Mouse (Mus musculus) neural tube, embryonic 11.5 days (tissue): ENCODE results near the gene Adcy6. TPM values are rescaled to one million over a fixed set of nuclear protein-coding genes. Genes with fewer than 3 reads are reported as not detected.

Source experiments
- ATAC-seq: fragments of 200-750 bp; cut with Nextera tagmentation; 2 replicates; pipeline ENCODE4 v1.8.0; 2017; ENCODE audit warnings: moderate number of reproducible peaks, mild to moderate bottlenecking, moderate TSS enrichment, moderate library complexity; ENCODE audit not compliant: insufficient read depth, low FRiP score, low TSS enrichment
- DNase-seq: peaks from one replicate; pipeline ENCODE4 v3.0.0-alpha.2; 2015; ENCODE audit warnings: low spot score
- H3K27ac ChIP-seq: fragments of 300-500 bp; sonication (generic); 2 replicates; pipeline ENCODE4 v1.5.1; 2014; ENCODE audit warnings: low read depth, mild to moderate bottlenecking, low read length
- H3K27me3 ChIP-seq: fragments of 300-500 bp; sonication (generic); 2 replicates; pipeline ENCODE4 v1.6.1; 2014; ENCODE audit warnings: mild to moderate bottlenecking, low read length, mixed read lengths; ENCODE audit not compliant: control insufficient read depth, insufficient read depth
- H3K36me3 ChIP-seq: fragments of 300-500 bp; sonication (generic); 2 replicates; pipeline ENCODE4 v1.6.1; 2014; ENCODE audit warnings: mild to moderate bottlenecking, low read length, moderate library complexity, mixed read lengths; ENCODE audit not compliant: control insufficient read depth, insufficient read depth
- H3K4me1 ChIP-seq: fragments of 300-500 bp; sonication (generic); 2 replicates; pipeline ENCODE4 v1.6.1; 2014; ENCODE audit warnings: low read length, mixed read lengths; ENCODE audit not compliant: control insufficient read depth, insufficient read depth
- H3K4me2 ChIP-seq: fragments of 300-500 bp; sonication (generic); 2 replicates; pipeline ENCODE4 v1.6.1; 2014; ENCODE audit warnings: low read depth, mild to moderate bottlenecking, moderate library complexity
- H3K4me3 ChIP-seq: fragments of 300-500 bp; sonication (generic); 2 replicates; pipeline ENCODE4 v1.5.1; 2014; ENCODE audit warnings: low read depth, low read length
- H3K9ac ChIP-seq: fragments of 300-500 bp; sonication (generic); 2 replicates; pipeline ENCODE4 v1.6.1; 2014; ENCODE audit warnings: mild to moderate bottlenecking, low read length
- H3K9me3 ChIP-seq: fragments of 300-500 bp; sonication (generic); 2 replicates; pipeline ENCODE4 v1.6.1; 2016; ENCODE audit warnings: low read length; ENCODE audit not compliant: control insufficient read depth
- WGBS: fragments of 180-500 bp; shearing (Covaris S2); extraction: QIAGEN DNeasy Blood & Tissue Kit; methylation state at CpG from one replicate; pipeline ENCODE4 v1.1.7; 2014; 5-methylcytosine and 5-hydroxymethylcytosine counted together
- polyA plus RNA-seq: library from polyadenylated mRNA; unstranded; fragments of >200 nt; fragmentation: Nextera tagmentation; extraction: Ambion mirVana; gene quantifications from 2 replicates; pipeline ENCODE4 v1.2.1, GENCODE M21; 2014

Gene Adcy6
- polyA plus RNA-seq, 1 experiment from 2014 or later: 12.7 TPM

DNA sequence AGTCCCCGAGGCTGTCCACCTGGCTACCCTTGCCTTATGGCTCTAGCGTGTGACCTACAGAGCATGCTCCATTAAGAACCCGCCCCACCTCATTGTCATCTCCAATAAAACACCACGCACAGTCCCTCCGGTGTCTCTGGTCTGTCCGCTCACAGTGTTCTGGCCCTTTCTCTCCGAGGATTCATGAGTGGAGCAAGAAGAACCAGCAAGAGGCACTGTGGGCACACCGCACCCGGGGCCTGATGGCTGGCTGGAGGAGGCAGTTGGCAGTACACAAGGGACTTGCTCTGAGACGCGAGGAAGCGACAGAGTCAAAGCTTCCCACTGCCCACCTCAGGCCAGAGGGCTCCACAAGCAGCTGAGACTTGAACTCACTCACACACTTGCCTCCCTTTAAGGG lies 34.5 kb upstream of the Adcy6 start:
- H3K27ac ChIP-seq: no peak overlapping the region
- DNase-seq: no peak
- H3K4me1 ChIP-seq: no peaks in the 10 kb centered on the region
- no peaks in the 10 kb centered on the region for H3K9me3 ChIP-seq
- ATAC-seq: no peak
- no peak overlapping the region for H3K4me2 ChIP-seq
- H3K4me3 ChIP-seq: no peak overlapping the region
- H3K9ac ChIP-seq: no peak overlapping the region
- no peaks in the 10 kb centered on the region for H3K27me3 ChIP-seq
- 88% methylated on average over 12 of the region's 12 CpGs for WGBS
- peaks cover 37% of the 10 kb centered on the region for H3K36me3 ChIP-seq

- Histone ChIP-seq H3K9me3 (no peaks in the 10 kb centered on the region), H3K36me3 (peaks cover 8% of the 10 kb centered on the region), H3K4me2 (no peak overlapping the region), H3K27me3 (peaks cover 8% of the 10 kb centered on the region), H3K4me3 (no peak overlapping the region), H3K4me1 (peaks cover 14% of the 10 kb centered on the region), H3K9ac (no peak overlapping the region), H3K27ac (no peak overlapping the region)
- 20% methylated on average over 8 of the region's 8 CpGs for WGBS
- DNase-seq: no peak
- ATAC-seq: no peak
Measured at GRCm38 (mm10) chr15:98640157-98640556, 30.3 kb upstream of the Adcy6 start.

- Histone ChIP-seq H3K4me2 (peak overlapping the region; percentile 2; the same call in 1 of the 2 replicates), H3K36me3 (peaks cover 4% of the 10 kb centered on the region; the same call in 1 of the 2 replicates), H3K9ac (no peak overlapping the region), H3K4me1 (peaks cover 30% of the 10 kb centered on the region), H3K27me3 (peaks cover 23% of the 10 kb centered on the region), H3K27ac (no peak overlapping the region), H3K9me3 (no peaks in the 10 kb centered on the region), H3K4me3 (no peak overlapping the region)
- no peak for ATAC-seq
- WGBS: 30% methylated on average over 3 of the region's 3 CpGs
- no peak for DNase-seq
Measured at GRCm38 (mm10) chr15:98637155-98637554, 27.3 kb upstream of the Adcy6 start.

- peak overlapping the region; percentile 82; the same call in 1 of the 2 replicates for H3K4me3 ChIP-seq
- ATAC-seq (no peak), DNase-seq (no peak)
- H3K9ac ChIP-seq: peak overlapping the region; percentile 94; the same call in 1 of the 2 replicates
- H3K4me1 ChIP-seq: peaks cover 34% of the 10 kb centered on the region
- 44% methylated on average over 4 of the region's 5 CpGs for WGBS
- peaks cover 24% of the 10 kb centered on the region for H3K27me3 ChIP-seq
- no peak overlapping the region for H3K27ac ChIP-seq
- H3K4me2 ChIP-seq: peak overlapping the region; percentile 96
- H3K9me3 ChIP-seq: no peaks in the 10 kb centered on the region
- H3K36me3 ChIP-seq: 0 out of 2 replicates have a peak, but pooled peaks cover 4% of the 10 kb centered on the region
Measured at GRCm38 (mm10) chr15:98636517-98636916, 26.6 kb upstream of the Adcy6 start.

DNA sequence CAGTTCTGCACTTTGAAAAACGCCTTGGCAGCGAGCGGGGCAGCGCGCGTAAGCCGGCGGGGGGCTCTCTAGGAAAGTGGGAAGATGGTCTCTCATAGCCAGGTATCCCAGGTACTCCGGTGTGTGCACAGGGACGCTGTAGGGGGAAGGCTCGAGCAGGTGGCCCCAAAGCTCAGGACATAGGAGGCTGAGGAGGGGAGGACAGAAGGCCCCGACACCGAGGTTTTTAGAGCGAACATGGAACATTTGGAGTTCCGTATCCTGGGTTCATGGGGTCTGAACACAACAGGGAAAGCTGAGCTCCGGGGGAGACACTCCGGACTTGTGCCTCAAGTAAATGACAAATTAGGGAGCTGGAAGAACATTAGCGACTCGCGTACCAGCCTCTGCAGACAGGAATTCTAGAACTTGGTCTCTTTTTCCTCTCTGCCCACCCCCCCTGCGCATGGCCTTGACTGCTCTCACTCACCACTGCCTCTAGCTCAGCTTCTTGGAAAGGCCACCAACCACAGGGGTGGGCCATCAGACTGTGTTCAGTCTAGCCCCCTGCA lies 25.5 kb upstream of the Adcy6 start:
- H3K4me2 ChIP-seq: peak overlapping the region; percentile 96
- peak overlapping the region; percentile 82 for H3K4me3 ChIP-seq
- peak overlapping the region; percentile 91; the same call in 1 of the 2 replicates for H3K27ac ChIP-seq
- no peaks in the 10 kb centered on the region for H3K9me3 ChIP-seq
- no peaks in the 10 kb centered on the region for H3K36me3 ChIP-seq
- peak; percentile 58 for DNase-seq
- peak overlapping the region; percentile 94 for H3K9ac ChIP-seq
- peaks cover 35% of the 10 kb centered on the region for H3K27me3 ChIP-seq
- under 1% methylated on average over 21 of the region's 21 CpGs for WGBS
- no peak for ATAC-seq
- peaks cover 35% of the 10 kb centered on the region for H3K4me1 ChIP-seq

DNA sequence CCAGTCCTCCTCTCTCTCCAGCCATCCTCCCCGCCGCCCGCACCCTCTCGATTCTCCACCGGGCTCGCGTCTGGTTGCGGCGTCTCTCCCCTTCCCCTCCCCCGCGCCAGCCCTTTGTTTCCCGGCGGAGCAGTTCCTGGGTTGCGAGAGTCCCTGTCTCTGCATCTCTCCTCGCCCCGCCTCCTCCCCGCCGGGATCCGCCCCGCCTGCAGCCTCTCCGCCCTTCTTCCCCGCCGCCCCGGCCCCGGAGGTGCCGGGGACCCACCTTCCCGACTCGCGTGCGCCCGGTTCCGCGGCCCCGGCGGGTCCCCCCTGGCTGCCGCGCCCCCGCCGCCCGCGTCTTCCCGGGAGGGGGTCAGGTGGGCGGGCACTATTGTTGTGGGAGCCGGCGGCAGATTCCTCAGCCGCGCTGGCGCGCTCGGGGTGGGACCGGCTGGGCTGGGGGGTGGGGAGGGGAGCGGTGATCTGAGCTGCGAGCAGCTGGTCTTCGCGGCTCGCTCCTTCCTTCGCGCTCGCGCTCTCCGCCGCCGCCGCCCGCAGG lies 24.7 kb upstream of the Adcy6 start:
- ATAC-seq (peak; percentile 75), DNase-seq (peak; percentile 91)
- H3K9ac ChIP-seq: peak overlapping the region; percentile 94
- H3K9me3 ChIP-seq: no peaks in the 10 kb centered on the region
- under 1% methylated on average over 60 of the region's 65 CpGs for WGBS
- H3K4me3 ChIP-seq: peak overlapping the region; percentile 82
- H3K27ac ChIP-seq: peak overlapping the region; percentile 91
- peak overlapping the region; percentile 96 for H3K4me2 ChIP-seq
- peaks cover 35% of the 10 kb centered on the region for H3K4me1 ChIP-seq
- peaks cover 36% of the 10 kb centered on the region for H3K27me3 ChIP-seq
- H3K36me3 ChIP-seq: no peaks in the 10 kb centered on the region

DNA sequence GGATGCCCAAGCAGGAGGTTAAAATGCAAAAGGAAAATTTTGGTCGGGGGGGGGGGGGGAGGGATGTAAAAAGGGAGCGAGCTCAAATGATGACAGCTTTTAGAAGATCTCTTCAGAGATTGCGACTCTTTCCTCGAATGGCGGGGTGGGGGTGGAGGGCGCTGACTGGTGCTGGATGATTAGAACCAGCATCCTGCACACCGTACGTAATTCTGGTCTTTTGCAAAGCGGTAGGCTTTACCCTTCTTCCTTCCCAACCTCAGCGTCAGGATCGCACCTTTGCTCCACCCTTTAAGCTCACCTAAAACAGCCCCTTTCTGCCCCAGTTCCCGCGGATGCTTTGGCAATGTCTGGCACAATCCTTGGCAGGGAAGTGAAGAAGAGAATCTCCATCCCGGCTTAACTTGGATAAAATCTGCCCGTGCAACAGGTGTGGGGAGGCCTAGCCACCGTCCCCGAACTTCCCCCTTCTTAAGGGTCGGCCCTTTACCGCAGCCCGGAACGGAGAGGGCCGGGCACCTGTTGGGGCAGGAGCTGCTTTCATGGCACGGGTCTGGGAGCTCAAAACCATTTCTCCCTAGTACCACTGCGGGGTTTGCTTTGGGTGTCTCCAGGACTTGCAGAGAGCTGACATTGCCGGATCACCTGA lies 24.1 kb upstream of the Adcy6 start:
- Histone ChIP-seq H3K9me3 (no peaks in the 10 kb centered on the region), H3K9ac (peak overlapping the region; percentile 94), H3K4me2 (peak overlapping the region; percentile 96), H3K4me3 (peak overlapping the region; percentile 82), H3K27me3 (peaks cover 39% of the 10 kb centered on the region), H3K36me3 (no peaks in the 10 kb centered on the region), H3K27ac (peak overlapping the region; percentile 91), H3K4me1 (peaks cover 38% of the 10 kb centered on the region)
- ATAC-seq: 0 out of 2 replicates have a peak, but pooled peaks have one; percentile 8
- 2% methylated on average over 25 of the region's 25 CpGs for WGBS
- DNase-seq: no peak

GRCm38 (mm10) chr15:98632921-98633320 lies 23.0 kb upstream of the Adcy6 start:
- Histone ChIP-seq H3K9ac (peak overlapping the region; percentile 49), H3K27me3 (peaks cover 39% of the 10 kb centered on the region), H3K27ac (no peak overlapping the region), H3K4me2 (peak overlapping the region; percentile 96), H3K4me1 (peaks cover 46% of the 10 kb centered on the region), H3K4me3 (peak overlapping the region; percentile 82), H3K9me3 (no peaks in the 10 kb centered on the region), H3K36me3 (no peaks in the 10 kb centered on the region)
- DNase-seq: no peak
- ATAC-seq: no peak
- WGBS: 2% methylated on average over 4 of the region's 4 CpGs
